Mouse (Mus musculus): Measurements from ENCODE around the gene Mapk14.

The Mapk14 gene

DNA sequence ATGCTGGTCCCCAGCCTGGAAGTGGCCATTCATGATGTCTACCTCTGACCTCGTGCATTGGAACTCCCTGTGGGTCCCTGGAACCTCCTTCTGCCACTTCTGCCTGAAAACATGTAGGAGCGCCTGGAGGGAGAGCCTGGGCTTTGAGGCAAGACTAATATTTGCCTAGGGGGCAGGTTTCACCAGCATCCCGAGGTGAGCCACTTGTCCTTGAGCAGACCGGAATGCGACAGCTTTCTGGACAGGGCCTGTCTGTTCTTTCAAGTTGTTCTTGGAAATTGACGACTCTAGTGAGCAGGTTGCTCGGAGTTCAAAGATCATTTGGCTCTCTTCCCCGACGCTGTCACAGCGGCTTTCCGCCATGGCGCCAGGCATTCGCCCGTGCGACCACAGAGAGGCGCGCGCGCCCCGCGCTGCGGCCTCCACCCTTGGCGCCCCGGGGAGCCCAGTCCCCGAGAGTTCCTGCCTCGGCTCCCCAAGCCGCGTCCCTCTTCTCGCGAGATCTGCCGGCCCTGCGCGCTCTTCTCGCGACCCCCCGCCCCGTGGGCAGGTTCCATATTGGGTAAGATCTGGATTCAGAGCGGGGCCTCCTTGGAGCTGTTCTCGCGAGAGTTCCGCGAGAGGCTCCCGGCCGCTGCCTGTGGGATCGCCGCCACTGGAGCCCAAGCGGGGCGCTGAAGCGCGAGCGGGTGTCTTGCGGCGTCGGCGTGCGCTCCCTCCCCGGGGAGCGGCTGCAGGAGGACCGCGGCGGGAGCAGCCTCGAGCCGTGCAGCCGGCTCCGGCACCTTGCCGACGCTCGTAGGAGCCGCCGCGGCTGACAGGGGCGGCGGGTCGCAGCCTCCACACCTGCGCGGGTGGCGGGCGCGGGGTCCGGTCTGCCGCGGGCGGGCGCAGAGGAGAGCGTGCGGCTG lies at the start of gene Mapk14:
Gene Mapk14 (plus strand): TSS at position 554 of the 911 bp plus-strand sequence.
- ATAC-seq (ENCODE audit: low TSS enrichment) = peak; percentile 85

DNA sequence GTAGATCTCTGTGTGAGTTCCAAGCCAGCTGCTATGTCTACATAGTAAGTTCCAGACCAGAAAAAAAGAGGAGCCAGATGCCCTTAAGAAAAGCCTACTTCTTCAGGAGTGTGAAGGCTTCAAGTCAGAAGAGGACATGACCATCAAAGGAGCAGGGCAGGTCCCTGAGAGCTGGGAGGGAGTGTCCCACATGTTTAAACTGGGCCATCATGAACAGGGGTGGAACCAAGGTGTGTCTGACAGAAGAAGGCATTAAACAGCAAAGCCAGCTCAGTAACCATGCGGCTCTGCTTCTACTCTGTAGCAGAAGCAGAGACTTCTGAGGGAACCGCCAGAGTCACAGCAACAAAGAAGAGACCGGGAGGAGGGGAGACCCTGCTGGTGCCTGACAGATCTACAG lies 47.4 kb upstream of the Mapk14 start:
- no peak for ATAC-seq (ENCODE audit: low TSS enrichment)

DNA sequence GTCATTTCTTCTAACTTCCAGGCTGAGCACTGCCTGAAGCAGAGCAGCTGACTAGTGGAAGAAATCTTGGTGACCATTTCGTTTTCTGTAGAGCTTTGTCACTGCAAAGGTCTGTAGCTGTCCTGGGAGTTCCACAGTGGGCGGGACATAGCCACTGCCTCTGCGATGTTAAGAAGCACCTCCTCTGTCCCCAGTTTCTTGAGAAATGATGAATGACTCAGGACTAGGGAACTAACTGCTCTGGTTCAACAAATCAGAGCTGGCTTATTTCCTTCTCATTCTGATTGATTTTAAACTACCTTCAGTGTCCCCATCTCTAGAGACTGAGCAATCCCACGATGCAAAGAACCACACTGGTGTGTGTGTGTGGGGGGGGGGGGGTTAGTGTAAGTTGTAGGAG lies 47.0 kb upstream of the Mapk14 start:
- no peak for ATAC-seq (ENCODE audit: low TSS enrichment)

DNA sequence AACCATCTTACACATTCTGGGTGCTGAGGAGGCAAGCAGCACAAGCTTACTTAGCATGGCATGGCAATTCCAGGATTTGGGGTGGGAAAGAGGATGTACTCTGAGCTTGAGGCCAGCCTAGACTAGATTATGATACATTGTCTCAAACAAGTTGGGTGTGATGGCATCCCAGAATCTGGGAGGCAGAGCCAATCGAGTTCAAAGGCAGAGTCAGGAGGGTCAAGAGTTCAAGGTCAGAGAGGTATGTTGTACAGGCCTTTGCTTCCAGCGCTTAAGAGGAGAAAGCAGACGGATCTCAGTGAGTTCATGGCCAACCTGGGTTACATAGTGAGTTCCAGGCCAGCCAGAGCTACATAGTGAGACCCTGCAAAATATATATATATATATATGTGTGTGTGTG lies 44.9 kb upstream of the Mapk14 start:
- no peak for ATAC-seq (ENCODE audit: low TSS enrichment)

- ATAC-seq (ENCODE audit: low TSS enrichment) = peak; percentile 89
These were observed 42.3 kb upstream of the Mapk14 start for GRCm38 (mm10) chr17:28648607-28649370.

DNA sequence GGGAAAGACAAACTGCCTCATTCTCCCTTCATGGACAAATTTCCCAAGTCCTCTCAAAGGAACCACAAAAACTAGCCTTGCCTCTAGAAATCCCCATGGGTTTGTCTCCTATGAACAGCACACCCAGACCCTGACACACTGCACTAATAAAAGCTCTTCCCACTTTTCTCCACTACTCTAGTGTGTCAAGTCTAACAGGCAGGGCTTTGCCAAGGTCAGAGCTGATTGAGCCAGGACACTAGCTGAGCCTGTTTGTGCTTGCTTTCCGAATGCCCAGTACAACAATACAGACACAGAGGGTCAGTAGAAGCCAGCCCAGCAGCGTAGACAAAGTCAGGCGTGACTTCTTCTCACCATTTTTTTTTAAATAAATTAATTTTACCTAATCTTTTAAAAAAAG lies 40.9 kb upstream of the Mapk14 start:
- no peak for ATAC-seq (ENCODE audit: low TSS enrichment)

DNA sequence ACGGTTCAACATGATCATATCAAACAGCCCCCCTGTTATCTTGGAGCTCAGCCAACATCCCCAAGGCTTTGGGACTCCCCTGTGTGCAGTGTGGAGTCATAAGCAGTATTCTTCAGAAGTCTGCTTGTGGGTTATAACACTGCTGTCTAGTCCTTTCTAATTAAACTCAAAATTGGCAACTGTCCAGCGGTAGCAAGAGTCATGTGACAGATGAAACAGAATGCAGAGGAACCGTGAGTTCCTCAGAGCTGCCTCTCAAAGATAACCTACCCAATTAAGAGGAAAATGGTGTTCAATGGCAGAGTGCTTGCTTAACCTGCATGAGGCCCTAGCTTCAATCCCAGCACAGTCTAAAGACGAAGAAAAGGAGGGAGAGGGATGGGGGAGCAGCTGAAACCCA lies 33.2 kb upstream of the Mapk14 start:
- no peak for ATAC-seq (ENCODE audit: low TSS enrichment)

GRCm38 (mm10) chr17:28659564-28659963 lies 31.6 kb upstream of the Mapk14 start:
- ATAC-seq (ENCODE audit: low TSS enrichment) = no peak

- no peak for ATAC-seq (ENCODE audit: low TSS enrichment)
These were observed 8.6 kb upstream of the Mapk14 start for GRCm38 (mm10) chr17:28682311-28683084.

GRCm38 (mm10) chr17:28683601-28684000 lies 7.5 kb upstream of the Mapk14 start:
- ATAC-seq (ENCODE audit: low TSS enrichment) = no peak

GRCm38 (mm10) chr17:28684631-28685030 lies 6.5 kb upstream of the Mapk14 start:
- ATAC-seq (ENCODE audit: low TSS enrichment) = no peak

DNA sequence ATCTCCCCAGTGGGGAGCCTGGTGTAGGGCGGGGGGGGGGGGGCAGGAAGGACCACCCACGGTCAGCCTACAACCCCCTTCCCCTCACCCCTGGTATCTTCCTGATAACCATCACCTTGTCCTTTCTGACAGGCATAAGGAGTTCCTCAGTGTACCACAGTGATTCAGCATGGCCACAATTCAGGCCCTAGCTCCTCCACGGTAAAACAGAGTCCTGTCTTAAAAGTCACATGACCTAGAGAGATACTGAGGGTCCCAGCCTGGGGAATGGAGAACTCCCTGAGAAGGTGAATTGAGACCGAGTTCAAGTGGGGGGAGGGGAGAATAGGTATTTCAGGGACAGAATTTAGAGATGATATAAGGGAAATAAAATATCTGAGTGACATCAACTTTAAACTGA lies 3.8 kb upstream of the Mapk14 start:
- ATAC-seq (ENCODE audit: low TSS enrichment) = no peak

GRCm38 (mm10) chr17:28689586-28690283 lies 1.4 kb upstream of the Mapk14 start, which contains the start of gene Slc26a8:
Gene Slc26a8 (minus strand): TSS chr17:28690233.
- ATAC-seq (ENCODE audit: low TSS enrichment) = peak; percentile 8; the same call in 1 of the 2 replicates

- ATAC-seq (ENCODE audit: low TSS enrichment) = peak; percentile 13; the same call in 1 of the 2 replicates
These were observed 685 bp downstream of the Mapk14 start for GRCm38 (mm10) chr17:28691687-28692340.

GRCm38 (mm10) chr17:28692341-28692710 lies 1.2 kb downstream of the Mapk14 start:
- ATAC-seq (ENCODE audit: low TSS enrichment) = peak; percentile 24; the same call in 1 of the 2 replicates

DNA sequence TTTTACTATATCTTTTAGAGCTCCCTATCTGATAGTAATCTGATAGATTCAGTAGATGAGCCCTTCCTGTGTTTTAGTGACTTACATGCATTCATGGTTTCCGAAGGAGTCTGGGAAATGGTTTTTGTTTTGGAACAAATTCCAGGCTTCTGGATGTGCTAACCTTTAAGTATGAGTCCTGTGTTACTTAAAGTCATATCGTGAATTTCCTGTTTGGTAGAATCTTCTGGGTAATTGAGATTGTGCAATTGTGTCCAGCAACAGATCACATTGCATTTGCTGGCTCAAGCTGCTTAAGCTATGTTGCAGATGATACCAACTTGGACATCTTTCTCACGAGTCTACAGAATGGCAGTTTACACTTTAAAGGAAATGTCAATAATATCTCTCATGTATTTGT lies 2.0 kb downstream of the Mapk14 start:
- ATAC-seq (ENCODE audit: low TSS enrichment) = no peak

DNA sequence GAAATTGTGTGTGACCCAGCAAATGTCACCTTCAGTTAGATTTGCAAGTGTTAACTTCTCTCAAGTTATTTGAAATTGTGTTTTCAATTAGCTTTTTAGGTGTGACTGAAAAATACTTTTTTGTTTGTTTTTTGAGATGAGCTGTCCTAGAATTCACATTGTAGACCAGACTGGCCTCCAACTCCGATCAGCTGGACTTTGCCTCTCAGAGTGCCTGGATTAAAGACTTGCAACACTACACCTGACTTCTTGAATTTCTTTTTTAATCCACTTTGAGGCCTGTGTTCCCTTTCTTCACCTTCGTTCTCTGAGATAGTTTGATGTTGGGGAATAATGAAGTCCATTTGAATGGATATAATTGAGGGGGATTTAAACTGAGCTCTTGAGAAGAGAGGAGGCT lies 2.9 kb downstream of the Mapk14 start:
- no peak for ATAC-seq (ENCODE audit: low TSS enrichment)

DNA sequence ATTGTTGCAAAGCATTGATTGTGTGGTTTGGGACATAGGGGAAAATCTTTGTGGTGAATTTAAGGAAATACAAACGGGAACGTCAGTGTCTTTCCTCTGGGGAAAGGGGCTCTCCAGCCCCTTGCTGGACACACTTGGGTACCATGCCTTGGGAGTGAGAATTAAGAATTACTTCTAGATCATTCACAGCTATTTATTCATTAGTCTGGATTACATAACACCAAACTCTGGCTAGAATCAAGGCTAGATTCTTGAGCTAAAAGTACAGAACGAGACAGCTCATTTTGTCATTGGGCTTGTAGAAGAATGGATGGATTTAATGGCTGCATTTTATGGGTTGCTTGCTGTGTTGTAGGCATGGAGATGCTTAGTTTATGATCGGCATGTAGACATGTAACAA lies 3.7 kb downstream of the Mapk14 start:
- ATAC-seq (ENCODE audit: low TSS enrichment) = no peak

GRCm38 (mm10) chr17:28696641-28697040 lies 5.5 kb downstream of the Mapk14 start:
- ATAC-seq (ENCODE audit: low TSS enrichment) = no peak

DNA sequence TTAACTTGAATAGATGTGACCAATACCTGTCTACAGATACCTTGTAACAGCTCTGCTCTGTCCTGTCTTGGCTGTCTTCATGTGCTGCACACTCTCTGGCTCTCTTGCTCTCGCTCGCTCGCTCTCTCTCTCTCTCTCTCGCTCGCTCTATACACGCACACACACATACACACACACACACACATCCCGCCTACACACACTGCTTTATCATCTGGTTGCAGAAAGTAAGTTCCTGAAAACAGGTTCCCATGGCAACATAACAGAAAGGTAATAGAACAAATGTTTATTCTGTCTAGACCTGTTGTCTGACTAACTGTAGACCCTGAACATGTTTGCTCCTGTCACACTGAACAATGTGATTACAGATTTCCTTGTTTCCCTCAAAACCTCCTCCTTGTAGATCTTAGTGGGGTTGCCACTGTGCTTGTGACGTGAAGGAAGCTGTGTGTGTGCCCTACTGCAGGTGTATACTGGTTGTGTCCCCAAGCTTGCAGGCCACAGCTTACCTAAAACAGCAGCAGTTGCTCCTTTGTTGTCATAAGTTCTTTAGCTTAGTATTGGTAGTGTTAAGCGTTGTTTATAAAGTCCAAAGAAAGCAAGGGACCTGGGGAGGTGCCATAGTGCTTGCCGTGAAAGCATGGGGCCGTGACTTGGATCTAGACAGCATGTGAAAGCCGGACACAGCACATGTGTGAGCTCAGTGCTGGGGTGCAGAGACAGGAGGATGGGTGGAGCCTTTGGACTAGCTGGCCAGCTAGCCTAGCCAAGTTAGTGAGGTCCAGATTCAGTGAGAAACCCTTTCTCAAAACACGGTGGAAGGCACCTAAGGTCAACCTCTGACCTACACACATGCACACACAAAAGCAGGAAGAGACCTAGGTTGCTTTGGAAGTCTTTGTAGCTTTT lies 6.4 kb downstream of the Mapk14 start:
- ATAC-seq (ENCODE audit: low TSS enrichment) = peak; percentile 27; the same call in 1 of the 2 replicates

All from frontal cortex, adult (tissue).